Mouse (Mus musculus) frontal cortex, adult (tissue): Measurements from ENCODE around the gene Qser1.

ENCODE experiments used
- ATAC-seq: cut with Nextera tagmentation; 2 replicates; pipeline ENCODE4 v1.9.2; 2017; ENCODE audit warnings: mild to moderate bottlenecking, moderate library complexity, mixed read lengths; ENCODE audit not compliant: low TSS enrichment

Gene Qser1

DNA sequence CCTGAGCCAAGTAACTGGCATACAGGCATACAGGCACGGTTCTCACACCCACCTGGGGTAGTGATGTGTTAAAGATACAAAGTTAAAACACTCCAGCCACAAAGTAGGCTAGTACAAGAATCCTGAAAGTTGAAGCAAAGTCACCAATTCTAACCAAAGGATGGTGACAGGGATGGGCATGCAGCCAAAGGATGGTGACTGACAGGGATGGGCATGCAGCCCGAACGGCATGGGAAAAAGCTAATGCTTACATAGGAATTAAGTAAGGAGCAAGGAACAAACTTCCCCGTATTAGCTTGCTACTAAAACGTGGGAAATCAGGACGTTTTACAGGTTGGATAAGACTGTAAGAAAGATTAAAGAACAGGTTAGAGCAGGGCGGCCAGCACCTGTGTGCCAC lies 80.3 kb downstream of the Qser1 start:
- no peak for ATAC-seq

DNA sequence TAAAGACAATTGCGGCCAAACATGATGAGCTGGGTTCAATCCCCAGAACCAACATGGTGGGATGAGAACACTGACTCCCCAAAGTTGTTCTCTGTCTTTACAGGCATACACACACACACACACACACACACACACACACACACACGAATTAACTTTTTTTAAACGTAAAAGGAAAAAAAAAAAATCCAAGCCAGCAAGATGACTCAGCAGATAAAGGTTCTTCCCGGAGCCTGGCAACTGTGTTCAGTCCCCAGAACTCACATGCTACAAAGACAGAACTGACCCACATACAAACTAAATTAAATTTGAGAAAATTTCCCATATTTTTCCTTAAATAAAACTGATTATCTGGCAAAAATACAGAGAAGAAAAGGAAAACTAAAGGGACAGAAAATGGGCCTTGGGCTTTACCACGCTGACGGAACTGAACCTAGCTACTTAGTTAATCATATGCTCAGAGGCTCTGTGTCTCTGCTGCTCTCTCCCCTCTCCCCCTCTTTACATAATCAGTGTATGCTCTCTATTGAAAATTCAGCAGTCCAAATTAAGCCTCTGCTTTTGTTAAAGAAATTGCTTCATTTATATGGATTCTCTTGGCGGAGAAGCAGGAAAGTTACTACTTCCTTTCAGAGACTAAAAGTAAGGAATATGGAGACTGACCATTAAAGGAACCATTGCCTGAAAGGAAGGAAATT lies 83.9 kb downstream of the Qser1 start:
- ATAC-seq, result peak; percentile 69; the same call in 1 of the 2 replicates

GRCm38 (mm10) chr2:104732033-104732444 lies 84.5 kb downstream of the Qser1 start:
- ATAC-seq, result no peak

GRCm38 (mm10) chr2:104727369-104727768 lies 89.2 kb downstream of the Qser1 start:
- ATAC-seq, result peak; percentile 56; the same call in 1 of the 2 replicates

GRCm38 (mm10) chr2:104722021-104722420 lies 94.5 kb downstream of the Qser1 start:
- ATAC-seq, result no peak

- ATAC-seq, result no peak
These were observed 98.7 kb downstream of the Qser1 start for GRCm38 (mm10) chr2:104717827-104718226.

- ATAC-seq, result no peak
These were observed 99.3 kb downstream of the Qser1 start for GRCm38 (mm10) chr2:104717231-104717735.

DNA sequence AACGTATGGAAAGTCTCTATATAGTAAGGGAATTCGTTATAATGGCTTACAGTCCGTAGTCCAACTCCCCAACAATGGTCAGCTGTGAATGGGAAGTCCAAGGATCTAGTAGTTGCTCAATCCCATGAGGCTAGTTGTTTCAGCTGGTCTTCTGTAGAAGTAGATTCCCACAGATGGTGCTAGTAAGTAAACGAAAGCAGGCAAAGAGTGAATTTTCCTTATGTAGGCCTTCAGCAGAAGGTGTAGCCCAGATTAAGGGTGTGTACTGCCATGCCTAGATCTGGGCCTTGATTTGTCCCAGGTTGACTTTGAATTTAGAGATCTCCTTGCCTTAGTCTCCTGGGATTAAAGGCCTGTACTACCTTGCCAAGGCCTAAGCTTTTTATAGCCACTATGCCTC lies 100.3 kb downstream of the Qser1 start, which contains the start of gene Pin1rt1:
TSS of gene Pin1rt1 (minus strand) at position 101 of the 400 bp plus-strand sequence.
- no peak for ATAC-seq

GRCm38 (mm10) chr2:104714254-104714691 lies 102.3 kb downstream of the Qser1 start:
- ATAC-seq, result no peak

GRCm38 (mm10) chr2:104712486-104712809 lies 104.1 kb downstream of the Qser1 start:
- ATAC-seq, result no peak

DNA sequence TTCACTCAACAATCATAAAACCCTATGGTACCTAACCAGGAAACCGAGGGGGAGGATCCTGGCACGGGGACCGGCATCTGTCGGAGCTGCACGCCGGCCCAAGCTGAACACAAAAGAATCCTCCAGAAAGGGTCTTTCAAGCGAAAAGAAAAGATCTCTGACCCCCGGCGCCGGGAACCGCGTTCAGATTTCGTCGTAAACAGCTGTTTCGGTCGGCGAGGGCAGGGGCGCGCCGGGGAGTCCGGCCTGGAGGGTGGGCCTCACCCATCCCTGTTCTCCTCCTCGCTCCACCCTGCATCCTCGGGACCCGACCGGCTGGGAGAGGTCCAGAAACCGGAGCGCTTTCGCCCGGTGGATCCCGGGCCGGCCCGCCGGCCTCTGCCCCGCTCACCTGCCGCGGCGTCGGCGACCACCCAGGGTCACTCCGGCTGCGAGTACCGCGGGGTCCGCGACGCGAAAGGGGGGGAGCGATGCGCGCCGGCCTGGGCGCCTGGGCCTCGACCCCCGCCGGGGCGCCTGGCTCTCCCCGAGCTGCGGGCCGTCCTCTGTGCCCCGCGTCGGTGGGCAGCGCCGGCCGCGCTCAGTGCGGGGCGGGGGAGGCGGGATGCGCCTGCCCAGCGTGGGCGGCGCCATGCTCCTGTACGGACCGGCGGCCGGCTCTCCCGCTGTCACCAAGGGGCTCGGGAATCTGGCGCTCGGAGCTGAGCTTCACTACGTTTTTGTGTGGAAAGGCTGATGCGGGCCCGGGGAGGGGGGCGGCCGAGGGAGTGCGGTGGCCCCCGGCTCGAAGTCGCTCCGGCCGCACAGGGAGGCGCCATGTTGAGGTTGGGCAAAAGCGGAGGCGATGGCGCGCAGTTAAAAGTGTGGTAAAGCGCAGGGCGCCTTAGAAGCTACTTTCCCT lies 104.7 kb downstream of the Qser1 start, which contains the start of gene Tcp11l1:
TSS of gene Tcp11l1 (minus strand) at position 585 of the 901 bp plus-strand sequence.
- ATAC-seq, result peak; percentile 86

DNA sequence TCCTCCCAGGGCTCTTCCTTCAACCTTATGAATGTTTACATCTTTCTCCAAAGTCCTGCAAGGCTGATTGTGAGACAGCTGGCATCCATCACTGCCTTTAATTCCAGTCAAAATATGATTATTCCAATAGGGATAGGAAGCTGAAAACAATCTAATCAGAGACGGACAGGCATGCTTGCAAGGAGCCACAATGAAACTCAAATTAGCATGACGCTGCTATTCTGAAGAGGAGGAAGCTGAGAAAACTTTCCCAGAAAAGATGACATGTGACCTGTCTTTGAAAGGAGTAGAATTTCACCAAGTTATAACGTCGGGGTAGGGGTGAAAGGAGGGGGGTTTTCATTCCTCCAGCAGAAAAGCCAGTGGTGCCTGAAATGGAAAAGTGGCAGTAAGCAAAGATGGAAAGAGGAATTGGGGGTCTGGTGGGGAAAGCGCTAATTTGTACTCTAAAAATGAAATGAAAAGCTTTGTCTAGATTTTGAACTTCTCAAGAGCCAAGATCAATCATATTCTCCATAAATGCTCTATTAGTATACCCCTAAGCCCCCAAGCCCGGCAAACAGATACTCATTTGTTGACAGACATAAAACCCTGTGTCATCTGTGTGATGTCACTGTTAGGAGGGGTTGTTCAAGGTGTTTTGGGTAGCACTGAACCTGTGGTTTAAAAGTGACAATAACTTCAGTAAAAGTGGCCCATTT lies 105.7 kb downstream of the Qser1 start:
- no peak for ATAC-seq

DNA sequence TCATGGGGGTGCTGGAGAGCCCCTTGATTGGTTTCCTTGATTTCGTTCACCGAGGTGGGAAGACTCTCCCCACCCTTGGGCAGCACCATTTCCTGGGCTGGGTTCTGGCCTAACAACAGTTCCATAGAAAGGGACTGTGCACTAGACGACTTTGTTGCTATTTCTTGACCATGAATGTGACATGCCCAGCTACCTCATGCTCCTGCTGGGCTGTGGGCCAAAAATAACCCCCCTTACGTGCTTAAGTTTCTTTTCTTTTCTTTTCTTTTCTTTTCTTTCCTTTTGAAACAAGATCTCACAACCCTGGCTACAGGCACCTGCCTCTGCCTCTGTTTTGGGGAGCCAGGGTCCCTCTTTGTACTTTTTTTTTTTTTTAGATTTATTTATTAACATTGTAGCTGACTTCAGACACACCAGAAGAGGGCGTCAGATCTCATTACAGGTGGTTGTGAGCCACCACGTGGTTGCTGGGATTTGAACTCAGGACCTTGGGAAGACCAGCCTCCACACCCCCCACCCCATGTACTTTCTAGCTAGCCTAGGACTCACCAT lies 106.7 kb downstream of the Qser1 start:
- ATAC-seq, result no peak
